Mouse (Mus musculus): Measurements from ENCODE around the gene Glis2.

Glis2 gene

DNA sequence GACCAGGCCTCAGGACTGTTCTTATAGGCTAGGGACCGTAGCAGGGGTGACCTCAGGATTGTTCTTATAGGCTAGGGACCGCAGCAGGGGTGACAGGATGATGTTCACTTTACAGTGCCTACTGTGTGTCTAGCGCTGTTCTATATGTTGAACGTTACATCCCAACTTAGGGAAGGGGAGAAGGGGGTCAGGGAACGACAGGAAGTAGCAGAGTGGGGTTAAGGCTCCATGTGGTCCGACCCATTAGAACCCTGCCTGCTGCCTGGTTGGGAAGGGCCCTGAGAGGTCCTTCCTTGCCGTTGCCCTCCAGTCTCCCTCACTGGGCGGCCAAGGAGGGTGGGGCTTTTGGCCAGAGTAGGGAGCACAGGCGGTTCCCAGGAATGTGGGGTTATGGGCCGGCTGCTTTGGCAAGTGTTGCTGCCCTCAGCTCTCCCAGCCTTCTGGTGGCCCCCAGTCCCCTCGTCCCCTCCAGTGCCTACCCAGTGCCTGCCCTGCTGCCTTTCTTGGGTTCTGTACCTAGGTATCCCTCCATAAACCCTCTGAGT, 9.9 kb downstream of the Glis2 start:
- DNase-seq (ENCODE audit: low read depth) = no peak

DNA sequence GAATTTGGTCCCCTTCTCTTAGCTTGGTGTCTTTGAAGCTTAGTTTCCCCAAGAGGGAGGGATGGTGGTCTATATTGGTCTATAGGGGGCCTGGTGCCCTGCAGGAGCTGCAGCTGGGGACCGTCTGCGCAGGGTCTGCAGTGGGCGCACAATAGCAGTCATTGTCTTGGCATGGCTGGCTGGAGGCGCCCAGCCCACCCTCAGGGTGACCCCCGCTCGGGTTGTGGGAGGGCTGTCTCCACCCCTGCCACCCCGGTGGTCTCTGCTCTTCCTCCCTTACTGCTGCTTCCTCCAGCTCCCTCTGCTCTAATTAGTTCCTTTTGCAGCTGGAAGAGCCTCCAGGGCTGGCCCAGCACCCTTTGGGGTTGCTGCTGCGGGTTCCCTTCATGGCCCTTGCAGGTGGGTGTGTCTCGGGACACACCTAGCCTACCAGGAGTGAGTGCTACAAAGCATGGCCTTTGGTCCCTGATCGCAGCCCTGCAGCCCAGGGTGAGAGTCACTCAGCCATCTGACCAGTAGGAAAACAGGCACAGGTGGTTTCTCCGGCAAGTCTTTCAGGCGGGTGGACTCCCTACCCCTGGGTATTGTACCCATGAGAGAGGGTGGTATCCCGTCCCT, 11.1 kb downstream of the Glis2 start:
- DNase-seq (ENCODE audit: low read depth) = no peak

DNA sequence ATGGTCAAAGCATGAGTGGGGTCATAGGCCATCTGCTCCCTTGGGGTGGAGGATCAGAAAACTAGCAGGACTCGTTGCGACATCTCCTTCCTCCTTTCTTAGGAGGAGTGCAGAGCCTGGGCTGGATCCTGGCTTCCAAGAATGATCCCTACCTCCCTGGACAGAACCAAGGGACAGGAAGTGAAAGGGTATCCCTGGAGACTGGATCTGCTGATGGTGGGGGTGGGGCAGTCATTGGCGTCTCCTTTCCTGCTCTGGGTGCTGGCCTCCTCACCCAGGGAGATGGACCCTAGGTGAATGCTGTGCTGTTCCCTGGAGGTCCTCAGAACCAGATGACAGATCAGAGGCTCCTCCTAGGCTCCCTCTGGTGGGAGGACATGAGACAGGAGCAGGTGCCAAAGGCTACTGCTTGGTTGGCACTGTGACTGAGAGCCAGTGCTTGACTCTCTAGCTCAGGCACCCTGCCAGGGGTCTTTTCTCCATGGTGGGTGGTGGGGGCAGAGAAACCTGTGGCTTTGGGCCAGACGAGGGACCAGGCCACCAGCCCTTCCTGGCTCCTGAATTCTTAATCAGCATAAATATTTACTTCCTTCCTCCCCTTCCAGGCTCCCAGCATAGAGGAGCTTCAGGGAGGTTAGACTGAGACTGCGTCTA, 12.0 kb downstream of the Glis2 start:
- DNase-seq (ENCODE audit: low read depth) = peak; percentile 54

DNA sequence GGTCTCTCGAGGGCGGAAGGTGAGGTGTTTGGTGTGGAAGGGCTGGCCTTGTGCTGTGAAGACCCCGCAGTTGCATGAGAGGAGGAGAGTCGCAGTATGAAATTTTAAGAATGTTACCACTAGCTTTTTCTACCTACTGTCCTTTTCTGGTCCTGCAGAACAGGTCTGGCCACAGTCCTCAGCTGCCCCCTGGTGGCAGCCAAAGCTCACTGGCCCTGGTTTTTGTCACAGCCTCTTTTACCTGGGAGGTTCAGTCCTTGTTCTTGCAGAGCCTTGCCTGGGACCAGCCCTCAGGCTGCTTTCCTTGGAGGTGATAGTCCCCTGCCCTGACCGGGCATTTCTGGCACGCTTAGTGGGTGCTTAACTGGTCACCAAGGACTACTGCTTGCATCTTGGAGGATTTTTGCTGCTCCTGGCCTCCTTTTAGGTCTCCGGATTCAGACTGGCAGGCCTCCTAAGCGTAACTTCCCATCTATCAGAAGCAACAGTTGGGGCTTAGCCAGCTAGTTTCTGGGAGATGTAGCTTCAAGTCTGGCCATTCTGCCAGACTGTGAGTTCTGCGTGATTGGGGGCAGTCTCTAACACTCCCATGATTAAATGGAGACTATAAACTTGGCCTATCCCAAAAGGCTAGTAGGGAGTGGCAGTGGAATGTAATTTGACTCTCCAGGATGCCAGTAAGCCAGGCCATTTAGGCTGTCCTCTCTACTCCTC, 13.5 kb downstream of the Glis2 start:
- DNase-seq (ENCODE audit: low read depth) = peak; percentile 92

DNA sequence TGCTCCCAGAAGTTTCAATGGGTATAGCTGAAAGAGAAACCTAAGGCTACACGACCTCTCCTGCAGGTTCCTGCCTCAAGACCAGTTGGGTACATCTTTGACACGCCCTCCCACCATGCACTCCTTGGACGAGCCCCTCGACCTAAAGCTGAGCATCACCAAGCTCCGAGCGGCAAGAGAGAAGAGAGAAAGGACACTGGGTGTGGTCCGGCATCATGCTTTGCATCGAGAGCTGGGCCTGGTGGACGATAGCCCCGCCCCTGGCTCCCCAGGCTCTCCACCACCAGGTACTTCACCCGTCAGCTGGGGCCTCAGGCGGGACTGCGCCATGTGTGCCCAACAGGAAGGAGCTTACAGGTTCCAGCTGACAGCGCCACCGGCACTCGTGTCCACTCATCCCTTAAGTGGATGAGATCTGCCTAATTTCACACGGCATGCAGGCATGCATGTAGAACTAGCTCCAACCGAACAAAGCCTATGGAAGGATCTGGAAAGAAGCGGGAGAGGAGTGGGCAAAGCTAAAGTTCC, 14.1 kb downstream of the Glis2 start:
- DNase-seq (ENCODE audit: low read depth) = no peak

DNA sequence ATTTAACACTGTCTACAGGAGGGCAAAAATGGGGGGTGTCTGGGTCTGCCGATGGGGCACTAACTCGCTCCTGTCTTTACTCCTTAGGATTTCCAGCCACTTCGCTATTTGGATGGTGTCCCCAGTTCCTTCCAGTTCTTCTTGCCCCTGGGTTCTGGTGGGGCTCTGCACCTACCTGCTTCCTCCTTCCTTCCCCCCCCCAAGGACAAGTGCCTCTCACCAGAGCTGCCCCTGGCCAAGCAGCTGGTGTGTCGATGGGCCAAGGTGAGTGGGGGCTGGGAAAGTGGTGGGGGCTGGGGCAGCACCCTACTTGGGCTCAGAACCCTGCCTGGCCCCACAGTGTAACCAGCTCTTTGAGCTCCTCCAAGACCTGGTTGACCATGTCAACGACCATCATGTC, 16.7 kb downstream of the Glis2 start:
- no peak for DNase-seq (ENCODE audit: low read depth)

DNA sequence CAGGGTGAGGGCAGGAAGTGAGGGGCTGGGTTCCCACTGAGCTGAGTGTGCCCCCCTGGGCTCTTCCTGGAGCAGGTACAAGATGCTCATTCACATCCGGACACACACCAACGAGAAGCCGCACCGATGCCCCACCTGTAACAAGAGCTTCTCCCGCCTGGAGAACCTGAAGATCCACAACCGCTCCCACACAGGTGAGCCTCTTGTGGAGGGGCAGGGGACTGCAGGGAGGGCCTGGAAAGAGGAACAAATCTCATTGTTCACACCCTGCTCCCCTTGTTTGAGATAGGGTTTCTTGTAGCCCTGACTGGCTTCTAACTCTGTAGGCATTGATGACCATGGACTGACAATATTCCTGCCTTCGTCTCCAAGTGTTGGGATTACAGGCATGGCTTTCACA, 17.2 kb downstream of the Glis2 start:
- DNase-seq (ENCODE audit: low read depth) = no peak

DNA sequence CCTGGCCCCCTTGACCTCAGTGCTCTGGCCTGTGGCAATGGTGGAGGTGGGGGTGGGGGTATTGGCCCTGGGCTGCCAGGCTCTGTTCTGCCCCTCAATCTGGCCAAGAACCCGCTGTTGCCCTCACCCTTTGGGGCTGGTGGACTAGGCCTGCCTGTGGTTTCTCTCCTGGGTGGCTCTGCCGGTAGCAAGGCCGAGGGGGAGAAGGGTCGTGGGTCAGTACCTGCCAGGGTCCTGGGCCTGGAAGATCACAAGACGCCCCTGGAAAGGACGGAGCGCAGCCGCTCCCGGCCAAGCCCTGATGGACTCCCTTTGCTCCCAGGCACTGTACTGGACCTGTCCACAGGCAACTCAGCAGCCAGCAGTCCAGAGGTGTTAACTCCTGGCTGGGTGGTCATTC, 19.2 kb downstream of the Glis2 start:
- no peak for DNase-seq (ENCODE audit: low read depth)

GRCm38 (mm10) chr16:4614639-4615038, 20.1 kb downstream of the Glis2 start:
- DNase-seq (ENCODE audit: low read depth) = no peak

- no peak for DNase-seq (ENCODE audit: low read depth)
Observed at GRCm38 (mm10) chr16:4615297-4615696, 20.8 kb downstream of the Glis2 start.

- DNase-seq (ENCODE audit: low read depth) = no peak
Observed at GRCm38 (mm10) chr16:4616829-4617228, 22.3 kb downstream of the Glis2 start.

GRCm38 (mm10) chr16:4624074-4624473, 29.6 kb downstream of the Glis2 start:
- DNase-seq (ENCODE audit: low read depth) = no peak

DNA sequence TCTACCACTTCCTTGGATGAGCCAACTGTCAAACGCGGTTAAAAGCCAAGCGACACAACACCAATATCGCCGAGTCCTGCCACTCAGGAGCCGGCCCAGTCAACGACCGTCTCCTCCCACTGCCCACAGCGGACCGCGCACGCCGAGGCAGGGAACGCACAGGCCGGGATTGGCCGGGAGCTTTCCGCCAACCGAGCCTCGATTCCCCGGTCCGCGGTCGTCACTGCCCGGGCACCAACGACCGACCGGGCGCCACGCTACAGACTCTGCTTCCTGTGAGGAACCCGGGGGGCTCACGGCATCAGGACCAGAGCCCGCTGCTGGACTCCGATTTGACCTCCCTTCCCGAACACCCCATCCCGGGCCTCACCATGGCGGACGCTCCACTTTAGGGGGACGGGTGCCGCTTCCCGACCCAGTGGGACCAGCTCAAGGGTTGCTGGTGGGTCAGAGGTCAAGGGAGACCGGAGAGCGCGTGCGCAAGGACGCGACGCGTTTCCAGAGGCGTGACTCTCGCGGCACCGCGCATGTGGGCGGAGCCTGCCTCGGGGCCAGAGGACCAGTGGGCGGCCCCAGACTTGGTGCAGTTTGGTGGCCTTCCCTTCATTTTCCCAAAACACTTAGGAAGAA, 30.1 kb downstream of the Glis2 start, which contains the start of gene Pam16:
Gene Pam16 (minus strand): TSS at position 508 of the 630 bp plus-strand sequence.
- peak; percentile 96 for DNase-seq (ENCODE audit: low read depth)

DNA sequence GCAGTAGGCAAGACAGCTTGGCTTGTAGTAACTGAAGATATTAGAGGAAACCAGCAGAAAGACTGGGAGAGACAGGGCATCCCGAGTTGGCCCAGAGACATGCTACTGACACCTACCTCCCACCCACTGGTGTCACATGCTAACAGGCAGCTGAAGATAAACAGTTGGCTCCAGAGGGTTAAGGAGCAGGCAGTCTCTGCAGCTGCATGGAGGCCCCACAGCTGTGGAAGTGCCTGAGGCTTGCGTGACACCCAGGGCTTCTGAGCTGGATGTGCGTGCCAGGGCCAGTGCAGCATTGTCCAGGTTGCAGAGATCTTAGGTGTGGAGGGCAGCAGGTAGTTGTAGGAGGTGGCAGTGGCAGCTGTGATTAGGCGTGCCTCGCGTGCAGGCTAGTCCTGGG, 32.6 kb downstream of the Glis2 start:
- DNase-seq (ENCODE audit: low read depth) = no peak

GRCm38 (mm10) chr16:4628898-4629419, 34.4 kb downstream of the Glis2 start:
- no peak for DNase-seq (ENCODE audit: low read depth)

DNA sequence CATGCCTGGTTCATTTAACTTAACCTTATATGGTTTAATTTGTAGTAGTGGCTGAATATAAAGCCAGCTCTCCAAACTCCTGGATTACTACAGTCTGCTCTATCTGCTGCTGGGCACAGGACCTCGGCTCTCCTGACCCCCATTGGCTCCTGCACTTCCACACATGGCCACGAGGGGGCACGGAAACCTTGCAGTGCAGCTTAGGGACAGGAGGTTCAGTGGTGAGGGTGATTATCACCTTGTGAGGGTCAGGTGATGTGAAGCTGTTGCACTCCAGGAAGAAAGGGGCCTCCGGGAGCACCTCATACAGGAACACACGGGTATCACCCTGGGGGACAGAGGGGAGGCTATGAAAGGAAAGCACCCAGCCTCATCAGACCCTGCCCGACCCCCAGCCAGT, 35.4 kb downstream of the Glis2 start:
- peak; percentile 90 for DNase-seq (ENCODE audit: low read depth)

DNA sequence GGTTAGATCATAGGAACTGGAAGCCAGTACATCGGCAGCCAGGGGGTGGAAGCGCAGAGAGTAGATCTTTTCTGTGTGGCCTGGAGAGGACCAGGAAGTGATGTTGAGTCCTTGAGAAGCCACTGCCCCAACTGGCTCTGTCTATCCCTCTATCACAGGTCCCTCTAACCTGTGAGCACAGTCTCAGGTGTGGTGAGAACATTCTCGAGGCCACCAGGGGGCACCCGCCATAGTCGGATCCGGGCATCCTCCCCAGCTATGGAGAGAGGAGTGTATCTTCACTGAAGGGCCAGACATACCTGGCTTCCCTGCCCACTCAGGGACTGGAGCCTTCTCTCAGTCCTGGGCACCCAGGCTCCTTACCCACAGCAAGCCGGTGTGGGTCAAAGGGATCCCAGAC, 37.5 kb downstream of the Glis2 start:
- peak; percentile 55 for DNase-seq (ENCODE audit: low read depth)

- DNase-seq (ENCODE audit: low read depth) = peak; percentile 41
Observed at GRCm38 (mm10) chr16:4633661-4634060, 39.1 kb downstream of the Glis2 start.

GRCm38 (mm10) chr16:4634681-4635080, 40.2 kb downstream of the Glis2 start:
- DNase-seq (ENCODE audit: low read depth) = no peak

- no peak for DNase-seq (ENCODE audit: low read depth)
Observed at GRCm38 (mm10) chr16:4635760-4636159, 41.2 kb downstream of the Glis2 start.

GRCm38 (mm10) chr16:4638891-4639390, 44.4 kb downstream of the Glis2 start:
- peak; percentile 74 for DNase-seq (ENCODE audit: low read depth)

GRCm38 (mm10) chr16:4639831-4640237, 45.3 kb downstream of the Glis2 start, which contains the start of the genes Vasn and Dnaja3:
Vasn (plus strand) TSS chr16:4639941.
Dnaja3 (plus strand) TSS chr16:4639989.
- DNase-seq (ENCODE audit: low read depth) = peak; percentile 95
